Mouse (Mus musculus) urinary bladder, postnatal 4 days (tissue): Measurements from ENCODE around the gene Tmem141.

Experiments
- DNase-seq, 2 experiments: peaks; one replicate each; pipeline ENCODE4 v3.0.0; 2021 to 2022; ENCODE audit warnings: low spot score in 2 of 2

Gene Tmem141

DNA sequence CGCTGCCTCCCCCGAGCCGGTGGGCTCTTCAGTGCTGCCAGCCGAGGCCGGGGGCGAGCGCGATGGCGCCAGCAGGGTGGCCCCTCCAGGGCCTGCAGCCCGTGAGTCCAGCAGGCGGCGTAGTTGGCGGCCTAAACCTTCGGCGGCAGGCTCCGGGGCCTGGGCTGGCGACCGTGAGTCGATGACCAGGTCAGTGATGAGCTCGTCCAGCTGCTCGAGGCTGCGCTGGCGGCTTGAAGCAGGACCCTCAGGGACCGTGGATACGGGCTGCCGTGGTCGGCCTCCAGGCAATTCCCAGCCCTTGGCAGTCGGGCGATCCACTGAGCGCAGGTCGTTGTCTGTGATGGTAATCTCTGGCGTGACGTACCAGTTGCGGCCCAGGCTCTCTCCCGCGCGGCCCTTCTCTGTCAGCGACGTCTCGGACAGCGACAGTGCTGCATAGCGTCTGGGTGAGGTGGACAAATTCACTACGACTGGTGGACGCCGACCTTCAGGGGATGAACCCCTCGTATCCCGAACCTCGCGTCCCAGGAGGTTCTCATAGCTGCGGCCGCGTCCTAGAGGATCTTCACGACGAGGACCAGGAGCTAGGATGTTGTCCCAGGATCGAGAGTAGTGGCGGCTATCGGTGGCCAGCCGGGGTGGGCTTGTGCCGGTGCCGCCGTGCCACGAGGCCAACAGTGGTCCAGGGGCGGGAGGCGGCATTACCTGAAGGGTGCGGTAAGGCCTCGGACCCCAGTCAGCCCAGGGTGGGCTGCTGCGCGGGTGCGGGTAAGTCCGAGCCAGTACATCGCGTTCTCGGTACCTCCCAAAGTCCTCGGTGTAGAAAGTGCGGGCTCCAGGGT lies 43.6 kb downstream of the Tmem141 start:
- no peak for DNase-seq

DNA sequence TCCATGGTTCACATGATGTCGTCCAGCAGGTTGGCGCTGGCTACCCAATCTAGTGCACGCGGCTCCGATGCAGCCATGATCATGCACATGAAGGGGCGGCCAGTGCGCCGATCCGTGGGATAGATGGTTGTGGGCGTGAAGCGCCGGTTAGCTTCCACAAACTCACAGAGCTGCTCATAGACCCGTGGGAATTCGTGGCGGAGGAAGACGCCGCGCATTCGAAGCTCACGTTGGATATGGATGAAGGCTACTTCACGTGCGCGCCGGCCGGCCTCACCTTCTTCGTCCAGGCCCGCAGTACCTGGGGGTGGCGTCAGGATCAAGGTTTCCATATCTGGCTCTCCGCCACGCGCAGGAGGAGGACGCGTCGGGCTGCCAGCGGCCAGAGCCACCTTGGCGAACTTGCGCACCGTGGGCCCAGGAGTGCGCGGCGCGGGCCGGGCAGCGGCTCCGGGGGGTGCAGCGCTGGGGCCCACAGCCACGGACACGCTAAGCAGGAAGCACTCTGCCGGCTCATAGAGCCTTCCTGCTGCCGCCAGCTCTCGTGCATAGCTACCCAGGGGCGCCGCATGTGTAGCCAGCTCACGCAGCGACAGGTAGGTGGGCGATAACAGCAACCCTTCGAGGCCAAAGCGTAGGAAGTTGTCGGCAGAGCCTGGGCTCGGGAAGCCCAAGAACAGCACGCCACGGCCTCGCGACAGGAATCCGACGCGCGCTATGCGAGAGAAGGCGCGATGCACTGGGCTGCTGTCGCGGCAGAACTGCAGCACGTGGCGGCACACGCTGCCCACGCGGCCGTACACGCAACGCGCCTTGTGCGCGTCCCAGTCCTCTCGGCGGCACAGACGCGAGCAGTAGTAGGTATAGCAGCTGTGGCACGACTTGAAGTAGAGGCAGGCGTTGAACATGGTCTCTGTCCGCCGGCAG lies 44.6 kb downstream of the Tmem141 start:
- no peak for DNase-seq

DNA sequence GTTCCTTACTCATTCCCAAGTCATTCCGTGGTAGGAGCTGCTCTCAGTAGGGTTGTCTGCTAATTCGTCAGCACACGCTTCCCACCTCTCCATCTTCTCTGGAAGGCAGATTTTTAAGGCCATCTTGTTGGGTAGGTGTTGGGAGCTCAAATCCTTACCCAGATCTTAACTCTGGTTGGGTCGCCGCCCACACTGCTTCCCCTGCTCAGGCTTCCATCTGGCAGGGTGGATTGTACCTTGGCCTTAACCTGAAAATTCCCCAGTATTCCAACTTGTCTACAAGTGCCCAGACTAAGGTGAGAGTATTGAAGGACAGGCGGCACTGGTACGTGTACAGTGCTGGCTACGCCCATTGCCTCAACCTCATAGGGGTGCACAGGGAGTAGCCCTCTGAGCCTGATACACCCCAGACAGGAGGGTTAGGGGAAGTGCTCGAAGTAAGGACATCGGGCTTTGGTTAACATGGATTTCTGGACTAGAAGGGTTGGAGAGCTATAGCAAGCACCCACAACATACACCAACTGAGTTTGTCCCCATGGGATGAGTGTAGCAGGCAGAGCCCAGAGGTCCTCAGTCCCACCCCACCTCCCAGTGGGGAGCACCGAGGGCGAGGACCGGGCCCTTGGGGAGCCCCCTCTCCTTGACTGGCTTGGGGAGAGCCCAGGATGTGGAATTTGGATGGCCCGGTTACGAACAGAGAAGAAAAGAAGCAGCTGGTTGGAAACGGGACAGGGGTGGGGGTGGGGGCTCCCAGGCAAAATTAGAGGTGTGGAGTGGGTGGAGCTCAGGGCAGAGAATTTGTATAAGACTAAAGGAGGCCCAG lies 45.6 kb downstream of the Tmem141 start:
- DNase-seq = no peak

DNA sequence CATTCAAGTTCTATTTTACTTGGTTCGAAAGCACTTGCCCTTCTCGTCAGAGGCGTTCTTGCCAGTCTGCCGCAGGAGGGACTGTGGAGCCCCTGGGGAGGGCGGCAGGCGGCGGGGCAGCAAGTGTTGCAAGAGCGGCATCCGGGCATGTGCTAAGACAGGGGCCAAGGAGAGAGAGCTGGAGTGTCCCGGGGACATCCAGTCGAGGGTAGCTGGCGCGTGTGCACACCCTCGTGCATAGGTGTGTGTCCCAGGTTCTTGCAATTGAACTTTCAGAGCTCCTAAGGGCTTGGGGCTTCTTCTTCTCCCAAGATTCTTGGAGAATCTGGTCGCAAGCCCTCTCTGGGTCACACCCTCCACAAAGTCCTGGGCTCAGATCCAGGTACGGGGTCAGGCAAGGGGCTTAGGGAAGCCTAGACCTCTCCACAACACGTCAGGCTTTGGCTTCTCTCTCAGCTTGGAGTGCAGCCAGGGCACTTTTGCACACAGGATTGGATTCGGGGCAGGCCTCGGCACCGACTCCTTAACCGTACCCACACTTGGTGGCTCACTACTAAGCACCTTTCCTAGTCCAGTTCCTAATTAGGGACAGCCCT lies 46.3 kb downstream of the Tmem141 start:
- no peak for DNase-seq

DNA sequence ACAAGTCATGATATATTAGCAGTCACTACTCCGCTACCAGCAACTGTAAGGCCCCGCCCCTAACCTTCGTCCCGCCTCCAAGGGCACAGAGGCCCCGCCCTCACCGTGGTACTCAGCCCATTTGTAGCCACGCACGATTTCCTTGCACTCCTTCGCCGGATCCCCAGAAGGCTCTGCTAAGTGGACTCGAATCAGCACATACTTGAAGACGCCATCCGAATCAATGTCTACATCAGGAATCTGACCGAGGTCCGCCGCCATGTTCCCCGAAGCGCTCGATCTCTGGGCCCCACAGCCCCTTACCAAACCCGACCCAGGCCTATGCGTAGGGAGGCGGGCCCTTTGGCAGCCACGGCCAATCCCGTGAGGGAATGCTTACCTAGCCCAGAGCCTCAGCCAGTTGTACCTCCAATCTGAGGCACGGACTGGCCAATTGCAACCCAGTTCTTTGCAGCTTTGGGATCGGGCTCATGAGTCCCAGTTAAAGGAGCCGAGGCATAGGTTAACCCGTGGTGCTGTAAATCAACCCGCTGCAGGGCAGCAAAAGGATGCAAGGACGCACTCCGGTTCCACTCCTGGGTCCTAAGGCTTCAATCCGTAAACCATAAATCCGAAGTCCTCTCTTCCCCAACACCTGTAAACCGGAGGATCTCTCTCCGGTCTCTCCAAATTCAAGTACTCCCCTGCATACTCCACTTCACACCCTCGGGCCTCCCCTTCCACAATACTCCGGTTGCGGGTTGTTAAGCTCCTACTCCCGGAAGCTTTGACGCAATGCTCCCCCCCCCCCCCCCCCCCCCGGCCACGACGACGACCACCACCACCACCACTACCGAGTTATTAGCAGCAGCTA lies 47.0 kb downstream of the Tmem141 start, which contains the start of the genes Mamdc4 and Phpt1:
Mamdc4 (minus strand) TSS at position 267 of the 853 bp plus-strand sequence.
Phpt1 (minus strand) TSS at position 646 of the 853 bp plus-strand sequence.
- peak; percentile 92 to 94 for DNase-seq

DNA sequence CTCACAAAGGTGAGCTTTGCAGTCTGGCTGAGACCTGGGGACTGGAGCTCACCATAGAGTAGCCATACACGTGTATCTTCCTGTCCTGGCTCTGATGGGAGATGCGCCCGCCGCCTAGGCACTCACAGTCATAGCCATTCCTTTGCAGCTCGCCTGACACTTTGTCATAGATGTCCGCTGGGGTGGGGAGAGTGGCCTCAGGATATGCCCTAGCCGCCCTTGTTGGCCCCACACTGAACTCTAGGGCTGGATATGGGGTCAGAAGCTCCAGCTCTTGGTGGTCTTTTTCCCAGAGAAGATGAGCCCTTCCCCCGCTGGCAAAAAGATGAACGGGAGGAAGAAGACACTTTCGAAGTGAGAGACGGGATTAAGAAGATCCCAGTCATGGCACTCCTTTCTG lies 47.7 kb downstream of the Tmem141 start:
- no peak for DNase-seq

DNA sequence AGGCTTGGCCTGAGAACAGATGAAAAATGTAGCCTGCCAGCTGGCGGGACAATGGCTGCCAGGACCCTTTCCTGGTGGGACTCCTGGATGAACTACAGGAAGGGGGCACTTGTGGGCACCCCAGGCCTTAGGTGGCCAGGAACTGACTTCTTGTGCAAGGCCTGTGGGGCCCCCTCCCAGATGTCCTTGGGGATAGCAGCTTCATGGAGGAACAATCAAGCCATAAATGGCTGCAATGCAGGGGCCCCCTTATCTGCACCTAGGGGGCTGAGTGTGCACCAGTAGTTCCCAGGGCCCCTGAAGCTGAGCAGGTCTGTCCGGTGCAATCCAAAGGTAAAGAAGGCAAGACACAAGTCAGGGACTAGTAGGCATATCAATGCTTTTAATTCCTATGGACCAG lies 48.7 kb downstream of the Tmem141 start:
- DNase-seq = no peak

DNA sequence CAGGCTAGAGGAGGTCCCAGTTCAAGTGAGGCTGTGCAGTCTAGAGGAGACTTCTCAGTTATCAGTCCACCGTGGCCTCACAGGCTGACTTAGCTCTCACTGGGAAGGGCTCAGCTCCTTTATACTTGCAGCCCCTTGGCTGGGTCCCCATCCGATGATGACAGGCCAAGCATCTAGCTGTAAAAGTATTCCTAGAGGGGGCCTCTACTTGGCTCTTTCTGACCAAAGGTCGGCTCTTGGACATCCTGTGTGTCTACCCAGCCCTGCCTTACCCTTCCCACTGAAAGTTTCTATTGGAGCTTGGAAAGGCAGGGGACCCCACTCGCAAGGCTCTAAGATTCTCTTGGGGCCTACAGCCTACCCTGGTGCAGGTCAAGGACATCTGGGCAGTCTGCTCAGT lies 50.6 kb downstream of the Tmem141 start:
- no peak for DNase-seq
